Mouse (Mus musculus) lung, postnatal 4 days (tissue): ENCODE results near the gene Fbxl7.
"Not testable (repeated sequence)": the region's sequence is repeated elsewhere in the genome, so short reads cannot be mapped to it uniquely, and the experiment has no call there.

Source experiments
- DNase-seq, 2 experiments: peaks; one replicate each; pipeline ENCODE4 v3.0.0; 2021

Gene Fbxl7

DNA sequence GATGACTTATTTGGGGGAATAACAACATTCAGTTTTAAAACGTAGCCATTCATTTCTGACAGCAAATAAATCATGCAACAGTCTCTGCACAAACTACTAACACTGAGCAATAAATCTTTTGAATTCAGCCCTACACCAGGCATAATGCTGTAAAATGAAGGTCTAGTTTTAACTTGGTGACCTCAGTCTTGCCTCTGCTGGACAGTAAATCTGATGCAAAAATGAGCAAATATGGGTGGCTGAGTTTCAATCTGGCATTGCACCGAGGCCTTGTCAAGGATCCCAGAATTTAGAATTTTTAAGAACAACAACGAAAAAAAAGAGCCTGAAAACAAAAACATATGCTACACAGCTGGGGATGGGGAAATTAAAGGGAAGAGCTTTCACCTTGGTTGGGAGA, 85.8 kb downstream of the Fbxl7 start:
- no peak for DNase-seq

DNA sequence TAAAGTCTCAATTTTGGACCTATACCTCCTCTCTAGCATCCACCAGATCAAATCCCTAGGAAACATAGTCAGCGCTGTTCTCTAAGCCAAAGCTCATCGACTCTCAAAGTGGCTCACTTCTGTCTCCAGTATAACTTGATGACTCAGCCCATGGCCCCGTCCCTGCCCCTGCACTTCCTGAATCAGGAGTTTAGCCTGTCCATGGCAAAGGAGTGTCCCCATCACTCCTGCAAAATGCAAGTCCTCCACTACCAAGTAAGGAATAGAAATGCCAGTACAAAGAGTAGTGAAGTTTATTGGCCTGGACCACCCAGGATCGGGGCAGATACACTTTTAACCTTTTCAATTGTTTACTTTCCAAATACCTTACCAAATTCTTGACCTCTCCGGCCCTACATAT, 91.3 kb downstream of the Fbxl7 start:
- no peak for DNase-seq

DNA sequence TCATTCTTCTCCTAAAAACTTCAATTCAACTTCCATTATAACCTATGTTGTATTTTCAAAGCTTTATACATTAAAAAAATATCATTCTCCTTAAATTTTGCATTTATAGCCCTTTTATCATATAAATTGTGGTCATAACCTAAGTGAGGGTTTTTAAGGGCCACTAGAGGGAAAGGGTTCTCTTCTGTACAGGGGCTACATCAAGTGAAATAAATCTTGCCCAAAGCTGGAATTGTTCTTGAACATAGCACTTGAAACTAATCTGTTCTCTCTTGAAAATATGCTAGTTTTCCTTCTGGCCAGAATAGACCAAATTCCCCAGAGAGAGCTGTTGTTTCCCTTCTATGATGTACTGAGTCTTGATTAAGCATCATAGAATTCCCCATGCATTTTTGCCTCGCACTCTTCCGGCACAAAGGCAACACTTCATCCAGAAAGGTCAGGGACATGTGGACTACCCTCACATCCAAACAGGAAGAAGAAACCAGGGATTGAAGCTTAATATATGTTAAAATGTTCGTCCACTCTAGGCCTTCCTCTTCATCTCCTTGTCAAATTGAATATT, 95.8 kb downstream of the Fbxl7 start:
- DNase-seq = no peak

DNA sequence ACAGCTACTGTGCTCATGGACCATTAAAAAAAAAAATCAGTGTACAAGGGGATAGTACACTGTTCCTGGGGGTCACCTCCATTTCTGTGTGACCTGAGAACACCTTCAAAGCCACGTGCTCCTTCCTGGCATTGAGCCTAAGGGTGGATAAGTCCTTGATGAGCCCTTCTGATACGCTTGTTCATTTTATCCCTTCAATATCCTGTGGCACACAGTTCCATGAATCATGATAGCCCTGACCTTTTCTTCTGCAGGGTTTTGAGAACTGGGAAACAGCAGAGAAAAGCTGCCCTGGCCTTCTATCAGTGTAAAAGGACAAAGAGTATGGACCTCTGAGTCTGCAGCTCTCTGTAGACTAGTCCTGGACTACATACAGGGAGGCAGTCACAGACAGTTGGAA, 99.4 kb downstream of the Fbxl7 start:
- DNase-seq = no peak

DNA sequence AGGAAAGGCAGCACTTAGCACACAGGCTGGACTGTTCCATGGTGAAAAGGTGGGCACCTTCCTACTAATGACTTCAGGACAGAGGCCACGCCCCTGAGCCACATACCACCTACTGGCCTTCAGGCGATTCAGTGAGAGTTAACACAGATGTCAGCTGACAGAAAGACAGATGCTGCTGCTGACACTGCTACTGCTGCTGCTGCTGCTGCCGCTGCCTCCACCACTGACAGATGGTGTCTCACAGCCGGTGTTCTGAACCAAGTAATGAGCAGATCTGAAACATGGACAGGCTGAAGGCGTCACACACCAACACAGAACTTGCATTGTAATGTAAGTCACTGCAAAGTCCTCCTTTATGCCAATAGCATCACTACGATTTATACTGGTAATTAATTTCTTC, 99.9 kb downstream of the Fbxl7 start:
- peak in 1 of 2 experiments; percentile 31 for DNase-seq

DNA sequence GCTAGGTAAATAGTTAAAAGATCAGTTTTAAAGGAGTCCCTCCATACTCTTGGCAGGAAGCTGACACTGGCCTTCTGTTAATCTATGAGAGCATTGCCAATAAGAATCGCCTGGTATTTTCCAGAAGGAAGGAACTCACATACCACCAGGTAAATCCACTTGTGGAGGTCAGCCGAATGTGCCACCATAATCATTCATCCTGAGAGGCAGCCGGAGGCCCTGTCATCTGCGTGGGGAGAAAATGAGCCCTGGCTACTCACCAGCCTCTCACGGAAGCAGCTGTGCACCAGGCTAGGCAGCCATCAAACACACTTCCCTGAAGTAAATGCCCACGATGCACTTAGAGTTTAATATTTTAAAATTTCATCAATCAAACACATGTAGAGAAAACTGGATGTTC, 108.2 kb downstream of the Fbxl7 start:
- no peak for DNase-seq

DNA sequence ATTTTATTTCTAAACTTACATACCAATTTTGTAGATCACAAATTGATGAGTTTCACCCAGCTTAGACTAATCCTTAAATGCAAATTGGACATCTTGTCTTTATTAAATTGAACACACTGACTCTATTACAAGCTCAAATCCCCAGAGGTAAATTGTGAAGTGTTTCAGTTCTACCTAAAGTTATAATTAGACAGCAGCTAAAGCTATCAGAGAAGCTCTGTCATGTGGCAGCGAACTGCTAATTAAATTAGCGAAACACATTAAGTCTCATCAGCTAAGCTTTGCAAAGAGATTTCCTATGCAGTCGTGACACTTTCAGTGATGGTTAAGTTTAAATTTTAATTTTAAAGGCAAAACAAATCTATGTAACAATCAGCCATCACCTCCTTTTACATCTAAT, 114.8 kb downstream of the Fbxl7 start:
- DNase-seq = no peak

DNA sequence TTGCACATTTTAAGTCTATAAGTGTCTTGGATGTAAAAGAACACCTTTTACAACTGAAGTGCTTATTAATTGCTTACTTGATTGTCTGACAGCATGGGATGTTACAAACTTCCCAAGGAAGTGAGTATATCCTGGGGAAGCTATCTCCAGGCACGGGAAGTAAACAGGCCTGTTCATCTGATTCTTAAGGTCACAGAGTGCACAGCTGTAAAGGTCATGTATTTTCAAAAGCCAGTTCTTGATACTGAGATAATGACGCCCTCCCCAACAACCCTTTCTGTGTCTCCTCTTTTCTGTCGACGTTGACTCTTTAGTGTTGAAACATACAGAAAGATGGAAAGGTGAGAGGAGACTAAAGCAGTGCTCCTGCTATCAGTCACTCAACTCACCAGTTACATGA, 116.3 kb downstream of the Fbxl7 start:
- DNase-seq = no peak

DNA sequence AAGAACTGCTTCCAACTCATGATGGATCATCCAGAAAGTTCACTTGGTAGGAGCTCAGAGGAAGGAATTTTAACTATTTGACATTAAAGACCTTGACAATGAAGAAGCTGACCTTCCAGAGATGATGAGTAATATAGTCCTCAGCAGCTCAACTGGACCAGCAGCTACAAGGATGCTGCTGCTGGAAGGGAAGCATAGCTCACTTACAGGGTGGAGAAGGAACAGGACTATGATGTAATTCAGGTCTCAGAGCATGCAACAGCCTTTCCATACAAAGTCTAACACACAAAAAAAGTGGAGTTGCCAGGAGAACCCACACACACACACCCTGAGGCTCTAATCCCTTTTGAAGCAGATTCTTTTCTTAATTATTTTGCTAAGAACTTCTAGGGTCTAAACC, 119.7 kb downstream of the Fbxl7 start:
- DNase-seq = no peak

DNA sequence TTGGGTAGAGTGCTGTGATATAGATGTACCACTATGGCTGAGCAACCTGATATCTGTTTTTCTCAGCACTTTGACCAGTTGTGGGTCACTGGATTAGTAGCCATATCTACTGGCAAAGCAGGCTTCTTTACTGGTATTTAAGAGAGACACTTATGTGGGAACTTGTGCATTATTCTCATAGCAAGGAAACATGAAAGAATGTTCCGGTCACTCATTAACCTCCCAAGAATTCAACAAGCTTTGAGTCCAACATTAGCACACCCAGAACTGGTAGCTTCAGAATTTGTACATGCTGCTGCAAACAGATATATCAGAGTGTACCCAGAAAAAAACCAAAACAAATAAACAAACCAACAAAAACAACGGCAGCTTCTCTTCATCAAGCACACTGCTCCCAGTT, 120.5 kb downstream of the Fbxl7 start:
- no peak for DNase-seq

DNA sequence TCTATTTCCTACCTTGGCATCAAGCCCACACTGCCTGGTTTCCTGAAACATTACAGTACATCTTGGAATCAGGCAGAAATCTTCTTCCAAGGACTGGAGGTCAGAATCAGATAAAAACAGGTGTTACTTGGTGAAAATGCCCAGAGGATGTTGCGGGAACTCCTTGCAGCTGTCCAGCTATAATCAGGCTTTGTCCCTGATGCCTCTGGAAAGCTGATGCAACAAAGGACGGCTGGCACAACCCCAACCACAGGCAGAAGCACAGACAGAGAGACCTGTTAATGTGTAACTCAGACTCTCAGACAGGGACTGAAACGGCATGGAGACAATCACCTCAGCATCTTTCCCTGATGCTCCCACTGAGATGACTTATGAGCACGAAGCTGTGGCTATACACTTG, 133.7 kb downstream of the Fbxl7 start:
- DNase-seq = no peak

DNA sequence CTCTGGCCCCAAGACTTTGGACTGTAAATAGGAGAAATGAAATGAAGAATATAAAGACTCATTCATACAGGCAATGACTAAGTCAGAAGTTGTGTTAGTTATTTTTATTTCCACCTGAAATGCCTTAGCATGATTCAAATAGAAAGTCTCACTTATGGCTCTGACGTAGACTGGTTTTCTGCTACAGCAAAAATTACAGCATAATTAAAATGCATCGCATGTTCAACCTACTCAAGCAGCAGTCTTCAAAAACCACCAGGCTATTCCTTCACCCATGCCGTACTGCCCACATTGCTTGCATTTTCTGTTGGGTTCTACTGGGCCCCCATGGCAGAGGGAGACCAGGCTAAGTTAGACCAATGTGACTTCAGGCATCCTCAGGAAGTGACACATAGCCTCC, 146.9 kb downstream of the Fbxl7 start:
- DNase-seq = no peak

DNA sequence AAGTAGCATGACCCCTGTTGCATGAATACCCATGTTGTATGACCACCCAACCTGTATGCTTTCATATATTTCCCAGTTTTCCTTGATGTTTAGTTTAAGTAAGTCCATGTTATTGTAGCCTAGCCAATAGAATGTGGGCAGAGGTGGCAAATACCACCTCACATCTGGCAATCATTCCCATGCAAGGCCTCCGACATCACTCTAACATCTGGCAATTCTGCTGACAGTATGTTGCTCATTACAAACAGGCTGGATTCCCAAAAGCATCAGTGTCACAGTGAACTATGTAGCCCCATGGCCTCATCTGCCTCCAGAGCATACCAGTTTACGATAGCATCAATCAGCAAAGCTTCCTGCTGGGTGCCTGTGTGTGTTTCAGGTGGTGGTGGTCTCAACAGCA, 163.0 kb downstream of the Fbxl7 start:
- DNase-seq = no peak

DNA sequence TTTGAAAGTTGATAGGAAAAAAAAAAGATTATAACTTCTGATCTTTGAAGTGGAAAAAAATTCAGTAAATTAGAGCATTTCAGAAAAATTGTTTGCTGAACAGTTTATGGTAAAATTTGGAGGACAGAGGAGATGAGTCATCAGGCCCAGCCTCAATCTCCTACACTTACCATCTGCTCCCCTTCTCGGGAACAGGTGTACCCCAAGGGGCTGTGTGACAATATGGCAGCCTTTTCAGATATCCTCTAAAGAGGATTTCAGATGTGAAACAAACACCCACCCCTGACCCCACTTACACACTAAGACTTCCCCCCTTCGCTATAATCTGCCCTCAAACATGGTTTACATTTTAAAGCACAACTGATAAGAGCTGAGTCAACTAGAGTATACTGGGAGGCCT, 164.6 kb downstream of the Fbxl7 start:
- DNase-seq = no peak

DNA sequence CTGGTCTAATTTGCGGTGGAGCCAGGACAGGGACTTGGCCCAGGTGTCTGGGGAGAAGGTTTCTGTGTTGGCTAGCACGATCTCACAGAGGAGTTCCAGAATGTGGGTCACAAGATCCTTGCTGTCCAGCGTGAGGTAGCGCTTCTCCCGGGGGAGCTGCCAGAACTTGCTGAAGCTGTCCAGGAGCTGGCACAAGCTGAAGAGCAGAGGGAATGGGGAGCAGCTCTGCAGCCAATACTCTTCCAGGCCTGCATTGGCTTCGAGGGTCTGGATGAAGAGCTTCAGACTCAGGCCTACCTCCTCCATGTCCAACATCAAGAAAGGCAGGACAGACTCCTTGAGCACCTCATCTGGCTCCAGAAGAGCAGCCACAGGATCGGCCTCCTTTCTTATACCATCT, 166.0 kb downstream of the Fbxl7 start:
- not testable (repeated sequence) for DNase-seq

DNA sequence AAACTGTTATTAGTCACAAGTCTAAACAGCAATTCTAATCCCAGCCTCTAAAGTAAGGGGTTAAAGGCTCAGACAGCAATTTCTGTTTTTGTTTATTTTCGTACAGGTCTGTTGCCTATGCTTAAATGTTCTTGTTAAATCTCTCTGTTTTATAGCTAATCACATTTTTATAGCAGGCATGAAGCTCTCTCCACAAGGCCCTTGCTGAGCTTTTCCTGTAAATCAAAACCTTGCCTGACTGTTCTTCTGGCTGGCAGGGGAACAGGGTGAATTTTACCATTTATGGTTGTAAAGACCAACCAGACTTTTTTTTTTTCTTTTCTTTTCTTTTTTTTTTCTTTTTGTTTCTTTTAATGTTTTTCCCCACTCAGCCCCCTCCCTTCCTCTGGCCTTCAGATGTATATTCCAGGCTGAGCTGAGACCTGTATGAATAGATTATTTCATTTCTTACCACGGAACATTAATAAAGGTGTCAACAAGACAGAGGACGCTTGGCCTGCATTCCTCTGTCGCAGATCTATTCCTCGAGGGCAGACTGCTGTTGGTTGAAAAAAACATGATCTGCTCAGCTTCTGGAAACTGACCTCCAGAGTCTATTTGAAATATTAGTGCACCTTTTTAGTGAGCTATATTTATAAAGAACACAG, 176.9 kb downstream of the Fbxl7 start:
- no peak for DNase-seq

DNA sequence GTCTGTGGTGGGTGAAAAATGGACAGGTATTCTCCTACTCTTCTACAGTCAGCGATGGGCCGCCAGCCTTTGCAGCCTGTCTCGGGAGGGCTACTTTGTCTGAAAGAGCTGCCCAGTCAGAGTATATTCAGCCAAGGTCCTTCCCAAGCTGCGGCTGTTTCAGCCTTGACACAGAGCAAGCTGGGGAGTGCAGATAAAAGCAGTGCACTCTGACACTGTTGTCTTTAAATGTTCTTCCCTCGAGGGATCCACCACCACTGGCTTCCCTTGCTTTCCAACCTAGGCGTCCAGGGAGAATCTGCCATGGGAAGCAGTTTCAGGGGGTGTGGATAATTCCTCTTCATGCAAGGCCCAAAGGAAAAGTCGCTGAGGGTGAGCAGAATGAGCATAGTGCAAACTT, 177.4 kb downstream of the Fbxl7 start:
- DNase-seq = no peak

DNA sequence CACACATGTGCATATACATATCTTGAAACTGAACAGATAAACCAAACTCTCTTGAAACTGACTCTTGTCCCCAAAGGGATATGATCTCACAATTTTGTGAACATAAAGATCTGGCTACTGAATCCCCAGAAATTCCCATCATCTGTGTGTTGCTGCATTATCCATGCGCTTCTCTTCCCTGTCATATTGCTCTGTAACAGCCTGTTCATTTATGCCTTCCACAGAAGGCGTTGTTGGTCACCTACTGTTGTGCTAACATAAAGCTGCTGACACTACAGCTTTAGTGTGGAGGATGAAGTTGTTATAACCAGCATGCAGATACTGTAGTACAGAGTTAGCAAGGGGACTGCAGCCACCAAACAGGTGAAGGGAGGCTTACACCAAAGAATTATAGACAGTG, 179.2 kb downstream of the Fbxl7 start:
- no peak for DNase-seq

DNA sequence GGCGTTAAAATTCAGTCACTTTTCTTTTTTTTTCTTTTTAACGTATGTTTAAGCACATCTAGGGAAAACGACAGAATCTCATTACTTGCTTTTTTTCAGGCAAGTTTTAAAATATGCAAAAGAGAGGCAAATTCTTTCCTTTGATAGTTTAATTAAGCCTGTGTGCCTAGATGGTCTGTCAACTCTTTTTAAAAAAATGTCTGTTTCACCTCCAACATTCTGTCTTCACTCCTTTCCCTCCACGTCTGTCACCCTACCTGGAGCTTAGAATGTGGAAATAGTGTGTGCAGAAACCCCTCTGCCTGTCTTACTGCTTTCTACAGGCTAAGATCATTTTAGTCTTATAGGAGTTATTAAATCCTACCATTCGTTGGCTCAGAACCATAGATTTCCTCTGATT, 179.7 kb downstream of the Fbxl7 start:
- no peak for DNase-seq

DNA sequence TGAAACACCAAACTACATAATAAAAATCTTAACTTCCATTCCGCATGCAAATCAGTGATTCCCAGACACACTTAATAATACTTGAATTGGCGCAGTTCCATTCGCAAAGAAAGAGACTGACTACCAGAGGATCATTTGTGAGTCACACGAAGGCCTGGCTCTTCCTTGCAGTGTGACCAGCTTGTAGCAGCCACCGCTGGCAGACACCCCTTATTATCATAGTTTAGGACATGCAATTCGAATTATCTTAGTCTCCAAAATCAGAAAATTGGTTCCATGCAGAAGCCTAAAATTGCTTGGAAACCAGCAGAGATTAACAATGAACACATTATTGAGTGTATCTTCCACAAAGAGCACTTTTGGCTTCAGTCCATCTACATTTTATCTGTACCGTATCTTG, 183.1 kb downstream of the Fbxl7 start:
- no peak for DNase-seq

DNA sequence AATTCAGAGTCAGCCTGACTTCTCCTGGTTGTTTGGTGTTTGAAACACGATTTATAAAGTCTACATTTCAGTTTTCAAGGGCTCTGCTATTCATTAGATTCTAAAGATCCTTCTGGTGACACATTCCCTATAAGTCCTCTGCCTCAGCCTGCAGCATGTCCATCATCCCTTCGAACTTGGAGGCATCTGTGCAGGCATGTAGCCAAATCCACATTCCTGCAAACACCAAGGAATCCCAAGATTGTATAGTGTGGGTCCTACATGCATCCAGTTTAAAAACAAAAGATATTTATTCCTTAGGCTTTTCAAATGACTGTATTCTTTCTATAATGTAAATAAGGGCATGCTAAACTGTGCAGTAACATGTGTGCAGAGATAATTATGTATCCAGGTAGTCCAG, 190.4 kb downstream of the Fbxl7 start:
- no peak for DNase-seq

DNA sequence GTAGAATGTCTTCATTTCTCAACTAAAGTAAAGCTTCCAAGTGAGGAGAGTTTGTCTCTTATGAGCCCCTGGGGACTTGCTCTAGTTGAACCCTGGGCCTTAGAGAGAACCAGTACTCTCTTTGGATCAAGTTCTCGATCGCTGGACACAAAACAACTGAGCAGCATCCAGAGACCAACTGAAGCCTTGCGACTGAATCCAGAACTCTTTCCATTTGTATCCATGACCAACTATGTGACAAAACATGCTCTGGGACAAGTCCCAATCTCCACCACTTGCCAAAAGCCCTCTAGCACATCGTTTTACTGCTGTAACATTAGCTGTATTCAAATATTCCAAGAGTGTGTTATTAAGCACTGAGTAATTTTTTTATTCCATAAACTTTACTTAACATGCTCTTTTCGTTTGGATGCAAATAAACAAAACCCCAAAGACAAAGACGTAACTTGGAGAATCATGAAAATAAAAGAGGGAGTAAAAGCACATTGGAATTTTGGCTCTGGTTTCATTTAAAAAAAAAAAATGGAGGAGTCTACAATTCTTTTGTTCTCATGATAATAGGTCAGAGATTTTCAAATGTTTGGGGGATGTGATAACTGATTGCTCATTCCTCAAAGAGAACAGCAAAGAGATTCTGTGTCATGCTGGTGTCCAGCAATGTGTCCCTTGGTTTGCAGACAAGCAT, 192.1 kb downstream of the Fbxl7 start:
- DNase-seq = no peak

DNA sequence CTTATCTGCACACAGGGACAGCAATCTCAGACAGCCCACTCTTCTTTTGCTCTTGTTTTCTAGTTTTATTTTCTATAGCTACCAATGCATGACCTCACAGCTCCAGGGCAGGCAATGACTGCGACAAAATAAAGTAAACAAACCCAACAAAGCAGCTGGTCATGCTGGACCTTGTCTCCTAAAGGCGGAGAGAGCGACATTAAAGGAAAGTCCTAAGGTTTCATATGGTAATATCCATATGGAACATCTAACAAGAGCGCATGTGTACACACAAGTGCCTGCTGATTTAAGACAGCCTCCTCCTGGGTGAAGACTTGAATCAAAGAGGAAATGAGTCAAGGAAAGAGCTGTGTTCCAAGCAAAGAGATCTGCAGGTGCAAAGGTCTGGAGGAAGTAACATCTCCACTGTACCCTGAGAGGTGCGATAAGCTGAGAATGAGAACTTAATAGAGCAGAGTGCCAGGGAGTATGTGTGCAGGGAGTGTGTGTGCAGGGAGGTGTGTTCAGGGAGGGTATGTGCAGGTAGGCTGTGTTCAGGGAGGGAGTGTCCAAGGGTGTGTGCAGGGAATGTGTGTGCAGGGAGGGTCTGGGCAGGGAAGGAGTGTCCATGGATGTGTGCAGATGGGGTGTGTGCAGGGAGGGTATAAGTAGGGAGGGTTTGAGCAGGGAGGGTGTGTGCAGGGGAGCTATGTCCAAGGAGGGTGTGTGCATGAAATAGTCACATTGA, 193.3 kb downstream of the Fbxl7 start:
- DNase-seq = no peak

DNA sequence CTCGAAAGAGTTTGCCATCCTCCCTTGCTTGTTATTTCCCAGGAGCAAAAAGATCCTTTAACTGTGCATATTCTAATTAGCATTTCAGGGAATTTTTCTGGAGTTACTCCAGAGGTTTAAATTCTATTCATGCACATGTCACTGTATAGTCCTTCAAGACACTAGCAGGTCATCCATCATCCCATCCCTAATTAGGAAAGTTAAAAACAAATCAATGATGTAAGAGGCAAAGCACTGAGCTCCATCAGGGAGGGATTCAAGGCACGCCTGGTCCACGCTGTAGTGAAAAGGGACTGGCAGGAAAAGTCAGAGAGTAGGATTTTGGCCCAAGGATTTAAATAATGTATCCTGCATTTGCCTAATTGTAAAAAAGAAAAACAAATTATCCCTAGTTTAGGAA, 202.3 kb downstream of the Fbxl7 start:
- no peak for DNase-seq
